Mouse (Mus musculus) gastrocnemius, adult 2 months (tissue): ENCODE measurements around the gene Colgalt1. TPM values are rescaled to one million over a fixed set of nuclear protein-coding genes. Genes with fewer than 3 reads are reported as not detected.
A peak's percentile ranks its signal among the peaks of the same experiment; 100 is the strongest.

ENCODE experiments used
- DNase-seq: peaks from one replicate; pipeline ENCODE4 v3.0.0; 2022
- H3K27ac ChIP-seq: fragments of 200-600 bp; 2 replicates; pipeline ENCODE4 v1.8.1; 2022; ENCODE audit warnings: mild to moderate bottlenecking
- H3K4me3 ChIP-seq: fragments of 200-600 bp; 2 replicates; pipeline ENCODE4 v1.8.1; 2022; ENCODE audit warnings: mild to moderate bottlenecking, moderate library complexity
- CTCF ChIP-seq: fragments of 200-600 bp; IDR thresholded peaks from 2 replicates; pipeline ENCODE4 v1.8.1; 2022; ENCODE audit warnings: antibody characterized with exemption, mild to moderate bottlenecking, moderate library complexity
- intact Hi-C: fragments of 180-260 bp; cut with DNase I; formaldehyde crosslinking; loops from one replicate; pipeline ENCODE4 v1.15.1; 2025
- total RNA-seq, 2 experiments: library from RNA; stranded (reverse); gene quantifications; 2 replicates each; pipeline ENCODE4 v1.2.3; 2021

The Colgalt1 gene
- total RNA-seq, 2 experiments from 2014 or later: 39.6 to 44.3 TPM

DNA sequence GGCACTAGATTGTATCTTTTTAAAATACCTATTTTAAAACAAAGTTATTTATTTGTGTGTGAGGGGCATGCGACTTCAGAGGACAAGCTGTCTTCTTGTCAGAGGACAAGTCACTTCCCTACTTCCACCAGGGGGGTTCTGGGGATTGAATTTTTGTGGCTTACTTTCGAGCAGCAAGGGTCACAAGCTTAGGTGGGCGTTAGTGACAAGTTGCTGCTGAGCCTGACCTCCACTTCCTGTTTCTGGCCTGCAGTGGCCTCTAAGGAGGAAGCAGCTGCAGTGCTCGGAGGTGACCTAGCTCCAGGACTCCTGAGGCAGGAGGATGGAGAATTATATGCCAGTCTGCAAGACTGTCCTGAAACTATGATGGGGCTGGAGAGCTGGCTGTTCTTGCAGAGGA is 2.6 kb downstream of the Colgalt1 start:
- no peak for DNase-seq
- H3K4me3 ChIP-seq: no peak overlapping the region
- TF ChIP-seq CTCF: no peak
- intact Hi-C loops: no loop called here
- peak overlapping the region; percentile 24; the same call in 1 of the 2 replicates for H3K27ac ChIP-seq

- TF ChIP-seq CTCF: no peak; the same call in 1 of the 2 replicates
- DNase-seq: peak; percentile 88
- Histone ChIP-seq H3K27ac (peak overlapping the region; percentile 84), H3K4me3 (no peak overlapping the region)
- intact Hi-C loops: no loop called here
Measured at GRCm38 (mm10) chr8:71619786-71620185, 9.0 kb downstream of the Colgalt1 start.

DNA sequence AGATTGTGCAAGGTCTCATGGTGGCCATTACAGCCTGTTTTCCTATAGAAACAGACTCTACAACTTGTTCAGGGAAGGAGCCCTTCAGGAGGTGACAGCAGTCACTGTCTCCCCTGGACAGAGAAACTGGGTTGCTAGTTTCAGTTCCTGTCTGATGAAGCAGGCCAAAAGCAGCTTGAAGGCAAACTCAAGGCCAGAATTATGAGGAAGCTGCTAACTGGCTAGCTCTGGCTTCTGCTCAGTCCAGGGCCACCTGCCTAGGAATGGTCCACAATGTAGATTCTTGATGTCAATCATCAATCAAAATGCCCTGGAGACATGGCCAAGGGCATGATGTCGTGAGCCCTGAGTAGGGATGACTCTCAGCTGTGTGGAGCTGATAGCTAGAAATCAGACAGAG is 14.3 kb downstream of the Colgalt1 start:
- DNase-seq: no peak
- intact Hi-C loops: no loop called here
- H3K27ac ChIP-seq: no peak overlapping the region
- no peak for TF ChIP-seq CTCF
- no peak overlapping the region for H3K4me3 ChIP-seq

DNA sequence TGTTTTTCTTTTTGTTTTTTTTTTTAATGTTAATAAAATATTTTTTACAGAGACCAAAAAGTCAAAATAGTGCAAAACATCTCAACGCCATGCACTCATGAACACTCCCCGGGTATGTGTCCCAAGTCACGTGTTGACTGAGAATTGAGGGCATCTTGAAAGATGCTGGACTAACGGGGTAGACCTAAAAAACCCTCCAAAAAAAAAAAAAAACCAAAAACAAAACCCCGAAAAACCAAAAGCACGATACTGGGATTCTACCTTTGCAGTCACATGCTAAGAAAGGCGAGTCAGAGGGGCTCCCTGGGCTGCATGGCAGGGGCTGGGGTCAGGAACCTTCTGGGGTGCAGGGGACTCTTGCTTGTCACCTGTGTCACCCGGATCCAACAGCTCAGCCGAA is 16.0 kb downstream of the Colgalt1 start:
- intact Hi-C loops: no loop called here
- Histone ChIP-seq H3K4me3 (no peak overlapping the region), H3K27ac (no peak overlapping the region)
- no peak for TF ChIP-seq CTCF
- no peak for DNase-seq

- Histone ChIP-seq H3K4me3 (no peak overlapping the region), H3K27ac (peak overlapping the region; percentile 89)
- TF ChIP-seq CTCF: no peak
- intact Hi-C loops: loop anchor here (2.0 kb wide), 1 partner anchor 35 kb away; the partner anchor contains the start of gene Pgls
- DNase-seq: no peak
Measured at GRCm38 (mm10) chr8:71627265-71628099, 16.7 kb downstream of the Colgalt1 start.

DNA sequence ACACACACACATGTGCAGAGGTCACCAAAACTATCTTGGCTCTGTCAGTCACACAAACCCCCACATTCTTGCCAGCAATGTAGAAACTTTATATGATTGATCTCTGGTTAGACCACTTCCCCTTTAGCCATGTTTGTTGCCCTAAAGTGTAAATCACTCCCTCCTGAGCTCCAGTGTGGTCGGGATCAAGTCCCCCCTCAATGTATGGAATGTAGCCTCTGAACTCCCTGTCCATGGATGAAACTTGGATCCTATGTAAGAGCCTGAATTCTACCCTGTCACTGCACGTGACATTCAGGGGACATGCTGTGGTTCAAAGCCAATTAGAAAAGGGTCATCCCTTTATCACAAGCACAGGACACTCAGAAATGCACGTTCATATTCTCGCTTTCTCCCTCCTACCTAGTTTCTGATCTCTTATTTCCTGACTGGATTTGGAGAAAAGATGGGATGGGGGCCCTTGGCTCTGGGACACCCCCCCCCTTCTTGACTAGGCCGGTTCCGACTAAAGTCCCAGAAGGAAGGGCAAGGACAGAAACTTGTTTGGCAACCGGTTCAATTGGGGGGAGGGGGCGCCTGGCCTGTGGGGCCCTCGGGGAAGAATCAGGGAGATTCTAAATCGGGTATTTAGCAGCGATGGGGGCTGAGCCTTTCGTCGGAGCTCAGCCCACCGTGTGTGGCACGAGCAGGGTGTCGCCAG is 17.7 kb downstream of the Colgalt1 start:
- peak overlapping the region; percentile 89 for H3K27ac ChIP-seq
- intact Hi-C loops: loop anchor here (2.0 kb wide), 1 partner anchor 36 kb away; the partner anchor contains the start of gene Pgls
- DNase-seq: peak; percentile 47
- no peak for TF ChIP-seq CTCF
- H3K4me3 ChIP-seq: peak overlapping the region; percentile 75

DNA sequence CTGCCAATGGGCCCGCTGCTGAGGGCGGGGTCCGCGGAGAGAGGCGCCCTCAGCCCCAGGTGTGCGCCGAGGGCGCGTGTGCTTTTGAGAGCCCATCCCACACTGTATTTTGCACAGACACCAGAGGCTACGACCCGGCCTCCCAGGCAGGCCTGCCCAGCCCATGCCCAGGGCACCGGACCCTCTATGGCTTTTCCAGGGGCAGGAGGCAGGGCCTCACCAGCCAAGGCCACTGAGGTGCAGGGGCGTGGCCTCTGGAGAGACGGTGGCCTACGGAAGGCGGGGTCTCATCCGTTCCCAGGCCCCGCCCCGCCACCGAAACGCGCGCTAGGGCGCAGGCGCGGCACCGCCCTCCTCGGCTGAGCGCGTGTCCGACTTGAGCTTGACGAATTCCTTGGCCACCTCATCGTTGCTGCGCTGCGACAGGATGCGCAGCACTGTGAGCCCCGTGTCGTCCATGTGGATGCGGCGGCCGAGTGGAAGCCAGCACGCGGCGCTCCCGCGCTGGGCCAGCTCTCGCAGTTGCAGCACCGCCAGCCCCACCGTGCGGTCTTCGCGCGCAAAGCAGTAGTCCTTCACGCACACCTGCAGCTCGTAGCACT is 18.4 kb downstream of the Colgalt1 start:
- H3K27ac ChIP-seq: peak overlapping the region; percentile 89
- intact Hi-C loops: loop anchor here (2.0 kb wide), 1 partner anchor 36 kb away; the partner anchor contains the start of gene Pgls
- peak; percentile 52 for TF ChIP-seq CTCF
- peak; percentile 95 for DNase-seq
- H3K4me3 ChIP-seq: peak overlapping the region; percentile 75

DNA sequence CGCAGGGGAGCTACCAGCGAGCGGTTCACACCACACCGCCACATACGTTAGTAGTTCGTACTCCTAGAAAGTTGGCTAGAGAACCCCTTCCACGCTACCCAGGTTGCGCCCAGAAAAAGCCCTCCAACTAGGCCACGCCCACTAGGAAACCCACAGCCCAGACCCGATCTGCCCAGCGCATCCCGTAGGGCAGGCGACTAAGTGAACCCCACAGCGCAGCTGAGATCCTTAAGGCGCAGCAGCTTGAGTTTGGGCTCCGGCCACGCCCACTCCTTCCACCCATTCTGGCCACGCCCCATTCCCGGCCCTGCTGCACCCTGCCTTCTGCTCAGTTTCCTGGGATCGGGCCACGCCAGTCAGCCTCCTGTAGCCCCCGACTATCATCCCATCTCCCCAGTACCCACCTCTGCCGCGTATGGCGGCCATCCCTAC is 19.0 kb downstream of the Colgalt1 start:
- Histone ChIP-seq H3K4me3 (peak overlapping the region; percentile 75), H3K27ac (peak overlapping the region; percentile 89)
- intact Hi-C loops: loop anchor here (2.0 to 10.0 kb wide), 2 partner anchors 37 to 185 kb away; partner anchors contain the start of gene Pgls
- no peak for TF ChIP-seq CTCF
- DNase-seq: peak; percentile 72

DNA sequence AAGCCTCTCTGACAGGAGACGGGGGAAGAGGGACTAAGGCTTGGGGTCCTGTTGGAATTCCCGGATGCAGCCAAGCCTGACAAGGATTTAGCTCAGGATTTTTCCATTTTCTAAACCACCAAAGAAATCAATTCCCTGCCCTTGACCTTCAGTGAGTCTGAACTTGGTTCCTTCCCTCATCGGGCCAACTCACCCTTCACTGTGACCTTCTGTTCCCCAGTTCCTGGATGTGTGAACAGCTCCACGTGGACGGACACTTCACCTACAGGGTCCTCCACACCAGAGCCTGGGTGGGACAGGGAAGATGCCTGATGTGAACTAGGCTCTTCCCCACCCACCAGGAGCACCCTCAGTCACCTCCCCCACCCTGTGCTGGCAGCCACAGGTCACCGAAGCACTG is 20.0 kb downstream of the Colgalt1 start:
- Histone ChIP-seq H3K27ac (no peak overlapping the region), H3K4me3 (no peak overlapping the region)
- TF ChIP-seq CTCF: no peak
- intact Hi-C loops: loop anchor here (10.0 kb wide), 1 partner anchor 186 kb away; no protein-coding TSS in a partner anchor
- DNase-seq: no peak

DNA sequence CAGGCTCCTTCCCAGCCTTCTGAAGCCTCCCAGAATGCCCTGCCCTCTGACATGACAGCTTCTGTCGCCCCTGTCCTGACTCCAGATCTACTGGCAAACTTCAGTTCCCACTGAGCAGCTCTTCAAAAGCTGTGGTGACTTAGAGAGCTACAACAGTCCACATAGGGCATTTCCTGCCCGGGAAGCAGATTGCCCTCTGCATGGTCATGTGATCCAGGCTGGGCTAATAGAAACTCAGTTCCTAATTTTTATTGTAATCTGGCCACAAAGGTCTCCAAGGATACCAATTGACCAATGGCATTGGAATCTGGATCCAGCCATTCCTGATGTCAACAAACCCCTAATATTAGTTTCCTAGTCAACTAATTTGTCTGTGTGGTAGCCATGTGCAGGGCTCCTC is 21.1 kb downstream of the Colgalt1 start:
- no peak for DNase-seq
- H3K4me3 ChIP-seq: no peak overlapping the region
- no peak for TF ChIP-seq CTCF
- intact Hi-C loops: loop anchor here (10.0 kb wide), 1 partner anchor 187 kb away; no protein-coding TSS in a partner anchor
- H3K27ac ChIP-seq: no peak overlapping the region

GRCm38 (mm10) chr8:71633164-71633563 is 22.4 kb downstream of the Colgalt1 start:
- no peak overlapping the region for H3K27ac ChIP-seq
- intact Hi-C loops: loop anchor here (1.0 to 10.0 kb wide), 2 partner anchors 70 to 188 kb away; no protein-coding TSS in a partner anchor
- TF ChIP-seq CTCF: peak; percentile 74
- DNase-seq: peak; percentile 87
- H3K4me3 ChIP-seq: peak overlapping the region; percentile 36

GRCm38 (mm10) chr8:71633981-71634667 is 23.3 kb downstream of the Colgalt1 start:
- peak overlapping the region; percentile 13; the same call in 1 of the 2 replicates for H3K4me3 ChIP-seq
- intact Hi-C loops: loop anchor here (1.0 to 10.0 kb wide), 2 partner anchors 71 to 189 kb away; no protein-coding TSS in a partner anchor
- TF ChIP-seq CTCF: no peak
- DNase-seq: peak; percentile 68
- no peak overlapping the region for H3K27ac ChIP-seq
